Mouse (Mus musculus): ENCODE results near the gene Capza1.

DNA sequence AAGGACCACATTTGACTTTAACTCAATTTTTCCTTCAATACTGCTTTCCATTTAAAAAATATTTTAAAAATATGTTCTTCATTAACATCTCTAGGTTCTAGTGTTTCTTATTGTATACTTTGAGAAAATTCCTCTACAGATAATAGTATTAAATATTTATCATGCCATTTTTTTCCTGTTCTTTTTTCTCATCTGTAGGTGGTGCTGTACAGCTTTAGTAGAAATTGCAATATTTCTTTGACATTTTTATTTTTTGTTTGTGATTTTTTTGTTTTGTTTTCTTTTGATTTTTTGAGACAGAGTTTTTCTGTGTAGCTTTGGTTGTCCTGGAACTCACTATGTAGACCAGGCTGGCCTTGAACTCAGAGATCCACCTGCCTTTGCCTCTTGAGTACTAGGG is 5.3 kb upstream of the Capza1 start:
- no peak for TF ChIP-seq CTCF (IDR thresholded peaks at IDR 0.05; ENCODE audit: borderline replicate concordance, insufficient read depth, low read depth, low read length)
- no peak for TF ChIP-seq POLR2A (IDR thresholded peaks at IDR 0.05; ENCODE audit: borderline replicate concordance, insufficient read depth, low read length)
